Mouse (Mus musculus): Measurements from ENCODE around the gene Clec2e.
"Not testable (repeated sequence)": the region's sequence is repeated elsewhere in the genome, so short reads cannot be mapped to it uniquely, and the experiment has no call there.

Clec2e gene

DNA sequence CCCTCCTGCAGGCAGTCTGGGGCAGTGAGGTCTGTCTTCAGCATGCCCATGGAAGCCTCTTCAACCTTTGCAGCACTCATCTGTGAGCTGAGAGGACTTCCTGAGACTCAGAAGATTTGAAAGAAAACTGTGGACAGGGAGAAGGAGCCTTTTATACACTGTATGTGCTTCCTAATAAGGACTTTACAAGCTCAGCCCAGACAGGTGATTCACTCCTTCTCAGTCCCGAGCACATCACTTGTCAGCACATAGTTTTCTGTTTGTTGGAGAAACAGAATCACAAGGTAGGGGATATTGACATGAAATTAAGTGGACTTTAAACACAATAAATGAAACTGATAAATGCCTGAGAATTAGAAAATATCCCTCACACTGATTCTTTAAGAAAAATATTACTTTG, at the start of gene Clec2e:
TSS of gene Clec2e (minus strand) at position 120 of the 400 bp plus-strand sequence.
- DNase-seq: not testable (repeated sequence)

DNA sequence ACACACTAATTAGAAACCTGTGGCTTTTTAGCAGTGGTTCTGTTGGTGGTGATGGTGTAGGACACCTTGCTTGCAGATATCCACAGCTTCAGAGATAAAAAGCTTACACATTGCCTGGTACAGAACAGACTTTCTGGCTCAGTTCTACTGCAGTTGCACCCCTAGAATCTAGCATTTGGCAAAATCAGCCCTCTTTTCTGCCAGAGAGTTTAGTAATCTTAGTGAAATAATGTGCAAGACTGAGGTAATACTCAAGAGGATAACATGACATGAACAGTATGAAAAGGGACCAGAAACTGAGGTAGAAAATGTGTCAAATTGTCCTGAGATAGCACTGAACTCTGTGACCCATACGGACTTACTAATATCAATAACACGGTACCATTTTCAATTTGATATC, 46.1 kb upstream of the Clec2e start:
- DNase-seq: no peak

DNA sequence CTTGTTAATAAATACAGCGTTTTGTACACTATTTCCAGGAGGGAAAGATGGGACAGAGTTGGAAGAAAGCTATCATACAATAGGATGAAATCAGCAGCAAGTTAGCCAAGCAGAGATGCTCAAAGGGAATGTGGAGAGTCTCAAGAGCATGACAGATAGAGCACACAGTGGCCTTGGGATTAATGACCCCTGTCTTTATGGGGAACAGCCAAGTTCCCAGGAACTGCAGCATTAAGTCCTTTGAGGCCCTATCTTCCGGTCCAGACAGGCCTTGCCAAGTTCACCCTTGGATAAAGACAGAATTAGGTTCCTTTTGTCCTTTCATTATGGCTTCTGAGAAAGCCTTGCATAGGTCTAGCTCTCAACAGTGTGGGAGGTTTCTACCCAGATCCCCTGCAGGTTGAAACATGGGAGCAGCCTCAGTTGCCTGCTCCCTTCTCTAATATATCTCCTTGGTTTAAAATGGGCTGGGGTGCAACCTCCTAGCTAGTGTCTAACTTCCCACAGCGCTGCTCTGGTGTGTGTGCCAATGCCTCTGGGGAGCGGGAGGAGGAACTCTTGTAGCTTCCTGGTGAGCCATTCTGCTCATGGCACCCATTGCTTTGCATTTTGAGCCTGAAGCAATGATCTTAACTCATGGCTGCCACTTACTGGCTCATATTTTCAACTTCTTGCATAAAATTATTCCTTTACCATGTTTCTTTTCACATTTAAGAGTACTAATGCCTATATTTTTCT, 32.1 kb upstream of the Clec2e start:
- DNase-seq: no peak

DNA sequence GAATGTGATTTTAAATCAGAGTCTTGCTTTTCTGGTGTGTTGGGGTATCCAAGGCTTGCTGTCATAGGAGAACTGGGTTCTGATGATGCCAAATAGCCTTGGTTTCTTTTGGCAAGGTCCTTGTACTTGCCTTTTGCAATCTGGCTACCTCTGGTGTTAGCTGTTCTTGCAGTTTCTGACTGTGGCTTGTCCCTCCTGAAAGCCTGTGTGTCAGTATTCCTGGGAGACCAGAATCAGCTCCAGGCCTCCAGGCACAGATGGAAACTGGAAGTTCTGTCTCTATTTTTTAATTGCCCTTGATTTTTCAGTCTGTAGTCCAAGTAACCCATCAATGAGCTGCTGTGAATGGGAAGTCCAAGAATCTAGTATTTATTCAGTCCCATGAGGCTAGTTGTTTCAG, 26.1 kb upstream of the Clec2e start:
- no peak for DNase-seq

DNA sequence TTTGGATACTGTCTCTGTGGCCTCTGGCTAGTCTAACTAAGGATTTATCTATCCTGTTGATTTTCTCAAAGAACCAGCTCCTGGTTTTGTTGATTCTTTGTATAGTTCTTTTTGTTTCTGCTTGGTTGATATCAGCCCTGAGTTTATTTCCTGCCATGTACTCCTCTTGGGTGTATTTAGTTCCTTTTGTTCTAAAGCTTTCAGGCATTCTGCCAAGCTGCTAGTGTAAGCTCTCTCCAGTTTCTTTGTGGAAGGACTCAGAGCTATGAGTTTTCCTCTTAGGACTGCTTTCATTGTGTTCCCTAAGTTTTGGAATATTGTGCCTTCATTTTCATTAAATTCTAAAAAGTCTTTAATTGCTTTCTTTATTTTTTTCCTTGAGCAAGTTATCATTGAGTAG, 23.8 kb upstream of the Clec2e start:
- DNase-seq: not testable (repeated sequence)

DNA sequence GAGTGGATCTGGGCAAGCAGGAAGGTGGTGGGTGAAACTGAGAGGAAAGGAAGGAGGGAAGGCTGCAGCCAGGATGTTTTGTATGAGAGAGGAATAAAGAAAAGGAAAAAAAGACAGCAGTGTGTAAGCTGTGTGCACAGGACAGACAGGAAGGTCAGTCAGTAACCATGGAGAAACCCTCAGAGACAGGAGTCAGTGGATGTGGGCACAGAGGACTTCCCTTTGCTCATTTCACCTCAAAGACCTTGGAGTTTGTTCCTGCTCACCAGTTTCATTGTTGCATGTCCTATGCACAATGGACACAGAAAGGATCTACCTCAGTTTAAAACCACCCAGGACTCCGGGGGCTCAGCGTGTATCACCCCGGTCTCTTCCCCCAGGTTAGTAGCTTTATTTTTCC, 15.5 kb upstream of the Clec2e start:
- no peak for DNase-seq

DNA sequence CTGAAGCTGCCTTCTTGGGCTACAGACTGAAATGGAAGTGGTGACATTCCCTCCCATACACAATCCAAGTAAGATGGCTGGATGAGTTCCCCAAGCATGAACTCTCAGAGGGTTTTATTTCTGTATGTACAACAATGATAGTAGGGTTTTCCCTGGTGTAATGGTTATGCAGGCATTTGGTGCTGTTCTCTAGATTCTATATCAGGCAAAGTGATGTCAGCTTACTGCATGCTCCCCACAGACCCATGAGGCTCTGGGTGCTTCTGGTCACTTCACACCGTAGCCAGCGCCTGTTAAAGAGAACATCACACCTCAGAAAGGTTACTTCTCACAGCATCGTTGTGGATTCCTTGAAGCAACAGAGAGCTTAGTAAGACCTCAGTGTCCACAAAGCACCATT, 13.5 kb upstream of the Clec2e start:
- not testable (repeated sequence) for DNase-seq

DNA sequence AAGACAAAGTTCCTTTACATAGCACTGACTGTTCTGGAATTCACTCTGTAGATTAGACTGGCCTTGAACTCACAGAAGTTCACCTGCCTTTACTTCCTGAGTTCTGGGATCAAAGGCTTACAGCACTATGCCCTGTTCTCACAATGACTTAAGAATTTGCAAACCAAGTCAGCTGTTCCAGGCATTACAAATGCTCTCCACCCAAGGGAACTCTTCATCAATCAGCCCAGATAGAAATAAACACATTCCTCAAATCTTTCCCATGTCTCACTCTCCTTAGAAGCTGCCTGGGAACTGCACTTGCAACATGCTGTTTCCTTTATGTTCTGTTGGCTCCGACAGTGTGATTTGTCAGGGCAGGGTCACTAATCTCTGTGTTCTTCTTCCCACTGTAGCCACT, 13.1 kb upstream of the Clec2e start:
- DNase-seq: peak in 1 of 2 experiments; percentile 26

DNA sequence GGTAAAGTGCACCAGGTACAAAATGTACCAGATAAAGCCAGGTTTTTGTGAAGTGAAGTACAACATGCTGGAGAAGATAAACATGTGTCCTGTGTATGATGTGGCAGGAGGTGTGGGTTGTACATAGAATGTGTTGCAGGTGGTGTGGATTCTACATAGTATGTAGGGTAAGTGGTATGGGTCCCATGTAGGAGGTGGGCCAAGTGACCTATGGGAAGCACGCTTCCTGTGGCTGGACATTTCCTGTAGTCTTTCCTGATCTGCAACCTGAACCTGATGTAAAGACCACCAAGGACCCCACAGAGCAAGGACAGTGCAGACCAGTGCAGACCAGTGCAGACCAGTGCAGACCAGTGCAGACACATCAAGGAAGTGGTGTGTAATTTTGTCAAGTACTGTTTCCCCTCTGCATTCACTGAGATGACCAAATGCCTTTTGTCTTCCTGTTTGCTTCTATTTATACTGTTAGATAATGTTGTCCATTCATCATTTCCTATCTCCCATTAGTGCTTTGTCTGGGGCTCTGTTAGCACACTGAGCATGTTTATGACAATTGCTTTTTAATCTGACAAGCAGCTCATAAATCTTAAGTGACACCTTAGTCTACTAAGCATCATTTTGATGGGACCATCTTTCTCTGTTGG, 12.4 kb upstream of the Clec2e start:
- DNase-seq: no peak

DNA sequence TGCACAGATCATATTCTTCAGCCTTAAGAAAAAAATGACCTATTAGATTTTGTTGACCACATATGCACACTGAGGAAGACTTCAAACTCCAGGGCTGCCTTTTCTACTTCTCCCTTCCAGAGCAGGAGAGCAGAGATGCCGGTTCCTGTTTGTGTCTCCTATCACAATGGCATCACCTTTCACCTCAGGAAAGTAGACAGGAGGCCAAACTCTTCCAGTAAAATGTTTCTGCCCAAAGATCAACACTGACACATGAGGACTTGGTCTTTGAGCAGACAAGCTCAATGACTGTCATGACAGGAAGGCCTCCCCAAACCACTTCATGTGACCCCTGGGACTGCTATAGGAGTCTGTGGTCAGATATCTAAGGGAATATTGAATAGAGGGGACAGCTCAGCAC, 11.8 kb upstream of the Clec2e start:
- DNase-seq: peak in 1 of 2 experiments; percentile 18

DNA sequence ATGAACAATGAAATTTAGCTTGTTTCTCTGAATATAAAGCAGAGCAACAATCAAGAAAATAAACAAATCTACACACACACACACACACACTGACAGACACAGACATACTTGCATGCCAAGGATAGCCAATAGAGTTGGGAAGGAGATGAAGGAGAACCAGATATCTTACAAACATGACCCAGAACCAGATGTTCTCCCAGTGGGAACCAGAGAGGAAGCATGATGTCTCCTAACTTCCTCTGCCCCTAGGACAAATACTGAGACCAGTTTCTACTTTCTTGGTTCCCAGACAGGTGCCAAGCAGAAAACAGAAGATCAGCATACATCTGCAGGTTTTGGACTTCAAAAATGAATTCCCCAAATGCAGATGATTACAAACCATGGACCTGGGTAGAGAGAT, 7.2 kb upstream of the Clec2e start:
- DNase-seq: no peak

DNA sequence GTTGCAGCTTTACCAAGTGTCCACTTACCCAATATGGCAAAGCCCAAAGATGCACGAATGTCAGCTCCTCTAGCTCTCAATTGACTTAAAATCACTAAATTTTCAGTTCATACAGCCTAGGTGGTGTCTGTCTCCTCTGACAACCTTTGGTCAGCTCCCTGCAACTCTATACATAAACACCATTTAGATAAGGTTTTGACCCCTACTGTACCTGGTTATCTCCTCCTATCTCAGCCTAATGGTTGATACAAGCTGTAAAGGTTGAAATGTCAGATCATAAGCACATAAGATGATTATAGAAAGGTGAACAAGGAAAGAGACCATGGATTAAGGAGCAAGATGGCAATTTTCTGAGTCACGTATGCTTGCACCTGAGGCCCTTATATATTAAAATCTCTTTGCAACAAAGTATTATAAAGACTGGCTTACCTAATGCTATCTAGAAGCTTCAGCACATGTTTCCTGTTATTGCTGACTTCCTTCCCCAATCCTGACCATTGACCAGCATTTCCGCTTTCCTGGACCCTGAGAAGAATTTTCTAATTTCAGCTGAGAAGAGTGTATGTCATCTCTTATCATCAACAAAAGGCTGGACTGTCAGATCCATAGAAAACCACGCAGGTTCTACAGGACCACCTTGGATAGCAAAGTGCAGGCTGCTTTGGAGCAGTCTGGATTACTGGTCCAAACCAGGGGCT, 2.3 kb upstream of the Clec2e start:
- DNase-seq: no peak

DNA sequence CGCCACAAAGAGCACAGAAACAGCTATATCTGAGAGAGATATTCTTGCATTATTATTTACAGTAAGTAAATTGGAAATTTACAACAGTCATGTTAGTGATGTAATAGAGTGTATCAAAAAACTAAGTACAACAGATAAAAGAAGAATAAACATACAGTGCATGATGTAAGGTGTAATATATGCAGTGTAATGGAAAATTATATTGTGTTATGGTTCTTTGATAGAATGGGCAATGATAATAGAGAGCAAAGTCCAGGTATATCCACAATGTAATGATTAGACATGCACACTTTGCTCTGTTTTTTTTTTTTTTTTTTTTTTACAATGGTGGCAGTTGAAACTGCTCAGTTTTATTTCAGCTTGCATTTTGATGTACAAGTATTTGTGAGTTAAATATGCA, 891 bp upstream of the Clec2e start:
- DNase-seq: no peak

DNA sequence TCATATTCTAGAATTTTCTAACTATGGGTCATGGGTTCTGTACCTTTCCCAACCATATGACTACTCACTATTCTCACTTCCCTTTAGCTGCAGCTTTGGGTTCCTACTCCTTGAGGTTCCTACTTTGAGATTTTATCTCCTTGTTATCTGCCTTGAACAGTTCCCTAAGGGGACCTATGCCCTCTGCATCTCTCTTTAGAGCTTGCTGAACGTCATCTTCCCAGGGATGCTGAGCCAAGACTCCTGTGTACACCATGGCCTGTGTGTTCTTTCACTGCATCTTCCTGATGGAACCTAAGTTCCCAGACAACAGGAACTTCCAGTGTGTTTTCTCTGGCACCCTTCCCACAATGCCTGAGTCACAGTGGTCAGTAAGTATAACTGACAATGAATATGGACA, 2.8 kb downstream of the Clec2e start:
- DNase-seq: peak in 1 of 2 experiments; percentile 24

DNA sequence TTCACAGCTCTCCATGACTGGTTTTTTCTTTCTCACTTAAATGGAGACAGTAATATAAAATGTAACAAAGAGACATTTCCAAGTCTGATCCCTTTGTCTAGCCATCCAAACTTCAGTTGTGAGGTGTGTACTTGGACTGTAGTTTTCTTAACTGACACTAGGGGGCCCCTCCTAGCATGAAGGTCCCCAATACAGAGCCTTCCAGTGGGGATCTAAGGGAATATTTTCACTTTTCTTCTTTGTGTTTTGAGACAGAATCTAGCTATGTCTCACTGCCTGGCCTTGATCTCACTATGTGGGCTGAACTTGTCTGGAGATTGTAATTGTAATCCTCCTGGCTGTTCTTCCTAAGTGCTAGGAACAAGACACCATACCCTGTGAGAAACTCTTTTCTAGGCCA, 5.5 kb downstream of the Clec2e start:
- peak in 1 of 2 experiments; percentile 37 for DNase-seq

DNA sequence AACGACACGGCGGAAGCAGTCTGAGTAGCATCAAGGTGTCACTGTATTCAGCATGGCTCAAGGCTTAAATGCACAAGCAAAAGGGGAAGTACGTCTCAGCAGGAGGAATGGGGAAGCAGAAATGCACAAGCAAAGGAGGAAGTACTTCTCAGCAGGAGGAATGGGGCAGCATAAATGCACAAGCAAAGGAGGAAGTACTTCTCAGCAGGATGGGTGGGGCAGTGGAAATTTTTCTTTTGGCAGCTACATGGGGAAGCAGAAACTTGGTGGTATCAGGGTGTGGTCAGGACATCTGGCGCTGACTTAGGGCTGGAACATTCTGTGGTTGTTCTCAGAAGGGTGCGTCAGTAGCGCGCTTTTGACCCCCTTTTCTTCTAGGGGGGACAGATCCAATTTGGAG, 12.1 kb downstream of the Clec2e start:
- not testable (repeated sequence) for DNase-seq

DNA sequence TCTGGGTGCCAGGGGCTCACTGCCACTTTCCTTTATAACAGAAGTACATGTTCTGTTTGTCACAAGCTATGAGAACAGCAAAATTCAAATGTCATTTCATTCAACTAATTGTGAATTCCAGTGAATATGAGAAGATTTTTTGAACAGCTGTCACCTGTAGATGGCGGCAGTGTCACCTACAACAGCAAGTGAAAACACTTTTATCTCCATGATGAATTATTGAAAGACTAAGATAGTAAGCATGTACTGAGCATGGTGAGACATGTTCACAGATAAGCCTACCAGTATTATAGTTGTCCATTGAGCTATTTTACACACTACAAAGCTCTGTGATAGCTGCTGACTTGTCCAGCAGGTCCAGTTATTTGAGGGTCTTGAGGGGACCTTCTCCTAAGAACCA, 12.6 kb downstream of the Clec2e start:
- no peak for DNase-seq

DNA sequence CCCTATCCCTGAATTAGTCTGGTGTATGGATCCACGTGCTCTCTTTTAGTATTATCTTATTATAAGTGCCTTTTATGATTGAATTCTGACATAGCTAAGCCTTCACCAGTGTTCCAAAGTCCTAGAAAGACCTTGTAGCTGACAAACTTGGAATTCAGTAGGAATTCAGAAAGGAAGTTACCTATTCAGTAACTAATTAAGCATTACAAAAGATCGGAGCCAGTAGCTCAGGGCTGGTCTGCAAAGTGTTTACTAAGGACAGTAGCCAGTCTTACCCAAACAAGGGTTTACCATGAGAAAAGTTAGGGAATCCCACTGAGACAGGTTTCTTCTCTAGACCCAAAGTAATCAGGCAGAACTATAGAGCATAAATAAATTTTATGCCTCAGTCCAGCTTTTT, 14.7 kb downstream of the Clec2e start:
- not testable (repeated sequence) for DNase-seq

DNA sequence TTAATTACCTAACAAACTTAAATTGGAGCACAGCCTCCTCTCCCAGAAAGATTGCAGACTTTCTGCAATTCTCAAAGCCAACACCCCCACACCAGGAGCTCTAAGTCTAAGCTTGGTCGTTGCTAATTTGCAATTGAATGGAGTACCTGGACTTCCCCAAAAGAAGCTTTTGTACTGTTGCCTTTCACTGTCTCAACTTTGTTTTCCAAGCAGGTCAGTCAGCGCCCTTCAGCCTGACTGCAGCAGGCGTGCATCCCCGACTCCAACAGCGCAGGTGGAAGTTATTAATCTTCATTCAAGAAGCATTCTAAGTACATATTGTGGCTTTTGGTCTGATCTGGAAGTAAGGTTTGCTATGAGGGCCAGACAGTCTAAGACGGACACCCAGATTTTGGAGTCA, 15.6 kb downstream of the Clec2e start:
- no peak for DNase-seq

DNA sequence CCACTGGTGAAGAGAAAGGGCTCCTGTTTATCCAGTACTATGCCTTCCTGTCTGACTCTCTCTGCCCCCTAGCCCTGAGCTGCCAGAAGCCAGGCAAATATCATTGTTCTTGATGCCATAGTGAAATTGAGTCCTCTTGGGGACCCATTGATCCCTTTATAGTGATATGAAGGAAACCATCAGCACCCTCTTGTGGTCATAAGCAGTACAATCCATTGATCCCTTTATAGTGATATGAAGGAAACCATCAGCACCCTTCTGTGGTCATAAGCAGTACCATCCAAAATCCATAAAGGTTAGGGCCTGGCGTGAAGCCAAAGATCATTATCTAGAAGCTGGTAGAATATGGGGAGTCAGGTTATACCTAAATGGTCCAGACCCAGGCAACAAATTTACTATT, 33.7 kb downstream of the Clec2e start:
- peak; percentile 30 to 48 for DNase-seq

DNA sequence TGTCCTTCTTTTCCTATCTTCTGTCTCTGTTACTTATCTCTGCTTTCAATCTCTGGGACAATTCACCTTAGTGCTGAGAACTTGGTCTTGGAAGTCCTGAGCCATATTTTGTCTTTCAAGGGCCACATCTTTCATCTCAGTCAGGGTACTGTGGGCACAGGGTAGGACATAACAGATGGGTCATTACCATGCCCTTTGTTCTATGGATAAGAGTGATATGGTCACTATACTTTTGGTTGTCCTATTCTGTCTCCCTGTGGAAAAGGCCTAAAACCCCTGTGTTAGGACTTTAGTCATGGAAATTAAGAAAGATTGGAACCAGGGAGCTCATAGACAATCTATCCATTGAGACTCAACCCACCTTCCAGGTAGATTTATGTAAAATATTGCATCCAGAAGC, 34.2 kb downstream of the Clec2e start:
- no peak for DNase-seq

DNA sequence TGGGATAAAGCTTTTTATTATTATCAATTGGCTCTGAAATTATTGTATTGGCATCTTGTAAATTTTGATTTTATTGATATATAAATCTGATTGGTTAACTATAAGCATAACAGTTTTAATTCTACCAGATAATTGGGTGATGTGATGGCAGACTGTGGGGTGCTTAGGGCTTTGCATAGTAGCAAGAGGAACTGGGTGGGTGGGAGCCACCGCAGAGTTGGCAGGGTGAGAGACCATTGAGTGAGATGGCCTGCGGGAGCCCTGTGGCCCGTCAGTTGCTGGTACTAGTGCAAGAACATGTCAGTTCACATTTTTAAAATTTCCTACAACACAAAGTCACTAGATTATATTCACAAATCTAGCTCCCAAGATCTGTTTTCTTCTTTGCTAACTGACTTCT, 34.9 kb downstream of the Clec2e start:
- DNase-seq: no peak

DNA sequence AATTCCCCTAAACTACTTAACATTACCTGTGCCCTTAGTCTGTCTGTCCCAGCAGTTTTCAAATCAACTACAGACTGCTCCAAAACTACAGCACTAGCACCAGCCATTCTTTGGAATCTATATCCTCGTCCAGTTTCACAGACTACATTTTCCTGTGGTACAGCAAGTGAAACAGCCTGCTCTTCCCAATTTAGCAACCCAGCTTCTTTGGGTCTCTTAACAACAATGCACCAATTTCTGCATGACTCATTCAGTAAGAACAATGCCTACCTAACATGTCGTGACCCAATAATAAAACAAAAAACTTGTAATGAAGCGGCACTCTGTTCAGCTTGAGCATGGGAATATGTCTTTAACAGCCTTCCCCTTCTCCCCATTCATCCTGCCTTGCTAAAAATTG, 35.3 kb downstream of the Clec2e start:
- no peak for DNase-seq

DNA sequence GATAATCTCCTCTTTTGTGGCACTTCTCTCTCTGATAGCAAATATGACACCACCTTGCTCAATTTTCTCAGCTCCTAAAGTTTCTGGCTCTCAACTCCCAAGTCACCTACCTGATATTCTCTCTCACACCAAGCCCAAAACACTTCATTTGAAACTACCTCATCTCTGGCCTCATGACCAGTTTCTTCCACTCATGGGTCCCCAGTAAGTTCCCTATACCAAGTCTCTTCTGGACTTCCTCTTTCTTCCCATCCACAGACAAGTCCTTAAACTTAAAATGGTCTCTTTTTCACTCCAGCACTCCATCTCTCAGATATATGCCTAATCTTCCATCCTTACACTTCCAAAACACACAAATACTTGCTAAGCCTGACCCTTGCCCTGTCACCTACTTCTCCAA, 42.7 kb downstream of the Clec2e start:
- DNase-seq: no peak
